Mouse (Mus musculus) ES-CJ7 (cell line): ENCODE measurements around the gene Mfap3.

Source experiments
- DNase-seq: peaks from one replicate; pipeline ENCODE4 v3.0.0; 2011; ENCODE audit warnings: low read depth, low spot score

Mfap3 gene

GRCm38 (mm10) chr11:57518091-57518750, at the start of gene Mfap3, which contains the start of gene Fam114a2:
Gene Mfap3, plus strand, starts transcription at chr11:57518664.
Gene Fam114a2, minus strand, starts transcription at chr11:57518617.
- DNase-seq = peak; percentile 92

GRCm38 (mm10) chr11:57468706-57469105, 49.8 kb upstream of the Mfap3 start:
- DNase-seq = no peak

GRCm38 (mm10) chr11:57470056-57470455, 48.4 kb upstream of the Mfap3 start:
- DNase-seq = peak; percentile 44

DNA sequence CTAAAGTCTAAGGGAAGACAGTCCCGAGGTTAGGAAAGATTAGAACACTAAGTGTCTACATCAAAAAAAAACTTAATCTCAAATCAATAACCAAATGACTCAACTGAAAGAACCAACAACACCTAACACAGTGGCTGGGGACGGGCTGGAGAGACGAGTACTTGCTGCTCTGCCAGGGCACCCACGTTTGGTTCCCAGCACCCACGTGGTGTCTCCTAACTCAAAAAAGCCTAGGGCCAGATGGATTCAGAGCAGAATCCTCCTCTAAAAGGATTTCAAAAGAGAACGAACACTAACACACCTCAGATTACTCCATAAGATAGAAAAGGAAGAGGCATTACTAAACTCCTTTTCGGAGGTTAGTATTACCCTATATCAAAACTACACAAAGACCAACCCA, 47.5 kb upstream of the Mfap3 start:
- no peak for DNase-seq

GRCm38 (mm10) chr11:57474296-57474941, 44.0 kb upstream of the Mfap3 start:
- DNase-seq = peak; percentile 9

GRCm38 (mm10) chr11:57475119-57475518, 43.3 kb upstream of the Mfap3 start:
- DNase-seq = peak; percentile 44

- no peak for DNase-seq
These were observed 40.4 kb upstream of the Mfap3 start for GRCm38 (mm10) chr11:57478077-57478476.

GRCm38 (mm10) chr11:57488436-57488835, 30.0 kb upstream of the Mfap3 start:
- DNase-seq = no peak

DNA sequence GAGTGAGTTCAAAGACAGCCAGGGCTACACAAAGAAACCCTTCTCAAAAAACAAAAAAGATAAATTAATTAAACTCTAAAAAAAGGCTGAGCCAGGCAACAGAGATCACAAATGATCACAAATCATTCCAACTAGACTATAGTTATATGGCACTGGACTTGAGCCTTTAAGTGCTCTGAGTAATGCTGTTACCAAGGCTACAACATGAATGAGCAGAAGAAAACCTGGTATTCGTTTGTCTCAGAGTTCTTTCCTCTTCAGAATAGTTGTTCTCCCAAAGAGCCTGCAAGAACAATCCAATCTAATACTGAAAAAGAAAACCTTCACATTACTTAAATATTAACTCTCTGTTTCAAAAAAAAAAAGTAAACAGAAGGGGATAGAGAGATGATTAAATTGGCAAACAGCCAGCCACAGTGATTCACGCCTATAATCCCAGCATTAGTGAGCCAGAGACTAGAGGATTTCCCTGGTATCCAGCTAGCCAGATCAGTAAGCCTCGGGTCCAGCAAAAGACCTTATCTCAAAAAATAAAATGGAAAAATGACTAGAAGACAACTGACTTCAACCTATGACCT, 21.9 kb upstream of the Mfap3 start:
- DNase-seq = no peak

GRCm38 (mm10) chr11:57497701-57498100, 20.8 kb upstream of the Mfap3 start:
- DNase-seq = peak; percentile 54

DNA sequence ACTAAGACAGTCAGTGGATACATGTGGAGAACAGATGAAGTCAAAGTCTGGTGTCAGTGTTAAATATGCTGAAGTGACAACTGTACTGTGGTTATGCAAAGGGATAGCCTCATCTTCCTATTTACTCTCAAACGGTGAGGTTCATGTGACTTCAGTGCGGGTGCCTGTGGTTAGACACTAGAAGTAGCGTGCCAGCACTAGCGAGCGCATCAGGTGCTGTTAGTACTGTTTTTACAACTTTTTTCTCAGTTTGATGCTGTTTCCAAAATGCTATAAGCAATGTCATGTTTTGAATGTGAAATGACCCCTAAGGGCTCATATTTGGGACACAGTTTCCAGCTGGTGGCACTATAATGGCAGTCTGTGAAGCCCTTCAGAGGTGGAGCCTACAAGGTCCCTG, 20.2 kb upstream of the Mfap3 start:
- DNase-seq = no peak

- no peak for DNase-seq
These were observed 15.3 kb upstream of the Mfap3 start for GRCm38 (mm10) chr11:57503155-57503554.

GRCm38 (mm10) chr11:57506899-57507298, 11.6 kb upstream of the Mfap3 start:
- DNase-seq = no peak

GRCm38 (mm10) chr11:57515218-57515617, 3.2 kb upstream of the Mfap3 start:
- DNase-seq = no peak

- no peak for DNase-seq
These were observed 1.5 kb upstream of the Mfap3 start for GRCm38 (mm10) chr11:57516946-57517441.

GRCm38 (mm10) chr11:57518751-57519148, 286 bp downstream of the Mfap3 start:
- DNase-seq = no peak

- no peak for DNase-seq
These were observed 840 bp downstream of the Mfap3 start for GRCm38 (mm10) chr11:57519304-57519703.

GRCm38 (mm10) chr11:57521206-57521605, 2.7 kb downstream of the Mfap3 start:
- peak; percentile 16 for DNase-seq

DNA sequence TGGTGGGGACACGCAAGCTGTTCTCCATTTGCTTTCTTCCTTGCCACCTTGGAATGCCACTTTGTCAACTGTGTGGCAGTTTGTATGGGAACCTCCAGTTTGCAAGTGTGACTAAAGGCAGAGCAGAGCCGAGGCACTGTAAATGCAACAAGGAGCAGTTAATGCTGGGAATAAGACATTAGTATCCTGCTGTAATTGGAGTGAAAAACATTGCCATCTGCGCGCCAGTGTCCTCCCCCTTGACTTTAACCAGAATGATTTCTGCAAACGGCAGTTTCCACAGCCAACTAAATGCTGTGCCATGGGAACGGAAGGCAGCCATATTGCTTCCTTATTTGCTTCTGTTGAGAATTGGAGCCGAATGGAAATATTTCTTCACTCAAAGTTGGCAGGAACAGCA, 3.6 kb downstream of the Mfap3 start:
- DNase-seq = no peak

DNA sequence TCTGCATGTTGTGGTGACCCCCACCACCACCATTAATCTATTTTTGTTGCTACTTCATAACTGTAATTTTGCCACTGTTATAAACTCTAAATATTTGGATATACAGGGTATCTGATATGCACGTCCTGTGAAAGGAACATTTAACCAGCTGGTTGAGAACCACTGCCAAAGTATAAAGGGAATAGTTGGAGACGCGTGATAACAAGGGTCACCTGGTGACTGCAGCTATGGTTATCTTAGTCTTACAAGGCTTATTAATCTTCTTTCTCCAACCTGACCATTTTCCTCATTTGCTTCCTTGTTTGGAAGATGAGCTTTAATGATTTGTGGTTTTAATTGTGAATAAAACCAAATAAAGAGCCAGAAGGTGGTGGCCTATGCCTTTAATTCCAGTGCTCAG, 5.0 kb downstream of the Mfap3 start:
- DNase-seq = no peak

GRCm38 (mm10) chr11:57524597-57524996, 6.1 kb downstream of the Mfap3 start:
- no peak for DNase-seq

GRCm38 (mm10) chr11:57525900-57526299, 7.4 kb downstream of the Mfap3 start:
- no peak for DNase-seq

GRCm38 (mm10) chr11:57527506-57527905, 9.0 kb downstream of the Mfap3 start:
- DNase-seq = no peak
